Mouse (Mus musculus): ENCODE results near the gene Agtr1a. TPM values are rescaled to one million over a fixed set of nuclear protein-coding genes. Genes with fewer than 3 reads are reported as not detected.

Agtr1a gene
- total RNA-seq (2023), result not detected in 2 replicates

DNA sequence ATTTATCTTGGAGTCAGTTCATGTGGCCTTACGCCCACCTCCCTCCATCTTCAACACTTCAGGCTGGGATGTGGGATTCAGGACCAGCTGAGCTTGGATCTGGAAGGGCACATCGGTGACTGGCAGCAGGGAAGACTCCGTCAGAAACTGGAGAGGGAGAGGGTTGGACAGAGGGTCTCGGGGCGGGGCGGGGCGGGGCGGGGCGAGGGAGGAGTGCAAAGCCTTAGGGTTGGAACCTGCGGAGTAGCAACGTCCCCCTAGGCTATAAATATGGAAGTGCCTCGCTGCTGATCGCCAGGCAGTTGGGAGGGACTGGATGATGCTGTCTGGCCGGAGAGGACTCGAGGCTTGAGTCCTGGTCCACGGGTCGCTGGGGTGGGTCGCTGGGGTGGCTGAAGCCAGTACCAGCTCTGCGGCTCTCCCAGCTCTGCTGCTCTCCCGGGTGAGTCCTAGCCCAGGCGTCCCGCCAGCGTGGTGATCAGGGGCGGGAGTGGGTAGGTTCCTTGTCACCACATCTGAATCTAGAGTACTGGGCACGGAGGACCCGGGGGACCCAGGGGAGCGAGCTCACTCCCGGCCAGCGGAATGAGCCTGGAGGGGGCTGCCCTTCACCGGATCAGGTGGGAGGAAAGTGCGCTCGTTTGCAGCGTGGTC is at the start of gene Agtr1a:
Gene Agtr1a (plus strand): TSS at position 294 of the 654 bp plus-strand sequence.

Other genes with a start within 250 kb of the Agtr1a start
- 8.3 and 11.3 TPM in 2 replicates for gene Mboat1, start 200.0 kb upstream of the Agtr1a start, total RNA-seq (2023)
- 67.7 and 71.6 TPM in 2 replicates for gene Uqcrfs1, start 208.9 kb downstream of the Agtr1a start, total RNA-seq (2023)

All from neutrophil, adult 65 days (primary cell).